Mouse (Mus musculus) ovary, postnatal 36 days (tissue): ENCODE measurements at regions not wholly inside any gene's neighbourhood (a gene's known extent, or its start where the extent isn't known, plus 50 kb on each side); places are given as distances from the start of the nearest gene placed in this dataset.
"Not testable (repeated sequence)": the region's sequence is repeated elsewhere in the genome, so short reads cannot be mapped to it uniquely, and the experiment has no call there.

Experiments used
- DNase-seq: peaks from one replicate; pipeline ENCODE4 v3.0.0; 2022; ENCODE audit warnings: low spot score, mixed read lengths

DNA sequence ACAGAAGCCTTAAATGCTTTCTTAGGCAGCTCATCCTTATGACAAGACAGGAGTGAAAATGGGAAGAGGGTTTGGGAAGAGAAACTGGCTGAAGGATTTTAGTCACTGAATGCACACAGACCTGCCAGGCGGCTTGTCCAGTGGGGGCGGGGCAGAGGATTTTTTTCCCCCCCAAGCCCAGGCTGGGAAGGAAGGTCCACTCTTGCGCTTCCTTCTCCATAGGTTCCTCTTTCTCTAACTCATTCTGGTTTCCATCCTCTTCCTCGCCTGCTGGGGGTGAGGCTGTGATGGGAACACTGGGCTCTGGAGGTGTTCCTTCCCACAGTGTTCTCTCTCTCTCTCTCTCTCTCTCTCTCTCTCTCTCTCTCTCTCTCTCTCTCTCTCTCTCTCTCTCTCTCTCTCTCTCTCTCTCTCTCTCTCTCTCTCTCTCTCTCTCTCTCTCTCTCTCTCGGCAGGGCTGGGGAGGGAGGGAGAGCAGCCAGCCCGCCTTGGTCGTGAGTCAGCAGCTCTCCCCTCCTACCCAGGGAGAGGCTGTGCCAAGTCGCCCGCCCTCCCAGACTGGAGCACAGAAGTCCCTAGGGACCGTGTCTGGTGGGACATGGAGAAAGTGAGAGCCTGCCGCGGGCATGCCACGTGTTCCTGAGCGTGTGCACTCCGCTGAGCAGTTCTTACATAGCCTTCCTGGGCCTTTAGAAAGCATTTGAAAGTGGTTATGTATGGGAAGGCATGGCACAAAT, 150.0 kb downstream of the Kcnrg start:
- DNase-seq = peak; percentile 69

DNA sequence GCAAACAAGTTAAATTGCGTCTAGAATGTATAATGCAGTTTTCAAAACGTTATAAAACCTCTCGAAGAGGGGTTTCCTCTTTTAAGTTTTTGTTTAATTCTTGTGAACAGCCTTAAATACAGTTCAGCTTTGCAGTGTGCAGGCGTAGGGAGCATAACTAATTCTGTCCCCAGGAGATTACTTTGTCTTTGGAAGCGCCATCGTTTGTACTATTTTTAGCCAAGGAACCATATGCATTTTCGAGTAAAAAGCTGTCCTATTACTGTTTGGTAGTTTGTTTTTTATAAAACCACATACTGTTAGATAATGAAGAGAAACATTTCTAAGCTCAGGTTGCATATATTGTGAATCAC, 150.5 kb downstream of the Kcnrg start:
- no peak for DNase-seq

DNA sequence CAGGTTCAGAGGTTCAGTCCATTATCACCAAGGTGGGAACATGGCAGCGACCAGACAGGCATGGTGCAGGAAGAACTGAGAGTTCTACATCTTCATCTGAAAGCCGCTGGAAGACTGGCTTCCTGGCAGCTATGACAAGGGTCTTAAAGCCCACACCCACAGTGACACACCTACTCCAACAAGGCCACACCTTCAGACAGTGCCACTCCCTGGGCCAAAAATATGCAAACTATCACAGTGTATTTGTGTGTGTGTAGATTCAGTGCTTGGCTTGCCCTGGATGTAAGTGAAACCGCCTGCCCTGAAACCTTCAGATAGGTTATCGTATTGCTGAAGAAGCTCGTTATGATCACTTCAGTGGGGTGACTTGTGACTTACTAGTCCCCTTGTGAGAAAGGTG, 151.3 kb downstream of the Kcnrg start:
- no peak for DNase-seq

DNA sequence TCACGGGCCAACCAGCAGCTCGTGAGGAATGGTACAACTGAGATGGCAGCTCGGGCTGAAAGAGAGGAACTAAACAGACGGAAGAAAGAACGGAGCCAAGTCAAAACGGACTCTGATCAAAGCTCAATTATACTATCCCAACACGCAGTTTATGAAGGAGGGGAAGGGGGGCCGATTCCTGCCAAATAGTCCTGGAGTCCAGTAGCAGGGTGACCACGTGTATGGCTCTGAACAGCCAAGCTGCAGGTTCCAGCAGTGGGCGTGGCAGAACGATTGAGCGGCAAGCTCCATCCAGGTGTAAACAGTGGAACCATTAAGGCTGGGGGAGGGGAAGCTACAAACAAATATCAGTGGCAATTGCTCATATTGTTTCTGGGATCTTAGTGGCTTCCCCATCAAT, 152.9 kb downstream of the Kcnrg start:
- not testable (repeated sequence) for DNase-seq

DNA sequence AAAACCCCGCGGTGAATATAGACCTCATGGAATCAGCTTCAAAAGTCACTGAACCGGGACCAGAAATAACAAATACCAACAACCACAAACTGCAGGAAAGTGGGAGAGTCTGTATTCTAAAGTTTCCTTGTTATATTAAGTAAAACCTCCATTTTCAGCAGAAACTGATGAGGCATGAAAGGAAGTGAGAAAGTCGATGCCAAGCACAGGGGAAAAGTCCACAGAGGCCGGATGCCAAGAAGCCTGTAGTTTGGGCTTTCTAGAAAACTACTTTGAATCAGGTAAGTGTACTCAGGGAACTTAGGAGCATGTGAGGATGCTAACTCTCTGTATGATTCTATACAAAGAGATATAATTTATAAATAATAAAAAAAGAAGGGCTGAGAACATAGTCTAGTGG, 154.8 kb downstream of the Kcnrg start:
- no peak for DNase-seq

DNA sequence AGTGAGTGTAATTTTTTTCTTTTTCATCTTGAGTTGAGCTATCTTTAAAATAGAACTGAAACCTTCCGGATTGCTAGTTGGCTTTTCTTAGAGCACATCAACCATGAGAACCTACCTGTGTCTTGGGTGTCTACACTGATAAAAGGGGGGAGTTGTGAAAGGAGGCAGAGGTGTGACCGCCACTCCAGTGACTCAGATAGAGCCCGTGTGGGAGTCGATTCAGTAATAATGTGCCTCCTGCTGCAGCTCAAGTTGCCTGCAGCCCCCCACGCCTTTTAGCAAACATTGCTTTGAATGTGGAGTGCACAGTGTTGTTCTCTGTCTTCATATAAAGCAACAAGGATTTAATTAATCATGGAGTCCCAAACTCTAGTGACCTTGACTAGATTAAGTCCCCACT, 162.6 kb downstream of the Kcnrg start:
- no peak for DNase-seq

DNA sequence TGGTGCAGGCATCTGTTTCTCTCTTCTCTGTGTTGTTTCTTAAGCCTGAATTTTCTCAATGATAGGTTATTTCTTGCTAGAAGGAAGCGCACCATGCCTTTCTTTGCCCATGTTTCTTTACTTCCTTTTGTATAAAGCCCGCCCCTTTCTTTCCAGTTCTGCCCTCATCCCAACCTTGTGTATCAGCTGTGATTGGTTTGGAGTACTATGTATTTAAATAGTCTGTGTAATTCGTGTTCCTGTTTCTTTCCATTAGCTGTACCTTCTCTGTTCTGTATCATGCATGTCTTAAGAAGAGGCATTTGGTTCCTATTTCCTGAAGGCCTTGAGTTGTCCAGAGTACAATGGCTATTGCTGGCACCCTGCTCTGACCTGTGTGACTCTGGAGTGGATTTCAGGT, 166.9 kb downstream of the Kcnrg start:
- DNase-seq = no peak

DNA sequence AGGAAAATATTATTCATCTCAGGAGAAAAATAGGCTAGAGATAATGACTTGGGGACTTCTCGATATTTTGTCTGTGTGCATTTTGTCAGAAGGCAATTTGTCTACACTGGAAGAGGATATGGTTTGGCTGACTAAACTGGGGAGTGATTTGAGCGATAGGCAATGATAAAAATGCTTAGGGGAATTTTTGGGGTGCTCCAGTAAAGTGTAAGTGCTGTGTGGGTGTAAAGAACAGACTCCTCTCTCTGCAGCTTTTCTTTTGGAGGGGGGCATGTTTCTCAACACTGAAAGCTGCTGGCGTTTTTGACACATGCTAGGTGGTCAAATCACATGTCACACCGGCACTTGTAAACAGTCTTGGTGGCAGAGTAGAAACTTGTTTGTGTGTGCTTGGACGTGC, 171.4 kb downstream of the Kcnrg start:
- no peak for DNase-seq

DNA sequence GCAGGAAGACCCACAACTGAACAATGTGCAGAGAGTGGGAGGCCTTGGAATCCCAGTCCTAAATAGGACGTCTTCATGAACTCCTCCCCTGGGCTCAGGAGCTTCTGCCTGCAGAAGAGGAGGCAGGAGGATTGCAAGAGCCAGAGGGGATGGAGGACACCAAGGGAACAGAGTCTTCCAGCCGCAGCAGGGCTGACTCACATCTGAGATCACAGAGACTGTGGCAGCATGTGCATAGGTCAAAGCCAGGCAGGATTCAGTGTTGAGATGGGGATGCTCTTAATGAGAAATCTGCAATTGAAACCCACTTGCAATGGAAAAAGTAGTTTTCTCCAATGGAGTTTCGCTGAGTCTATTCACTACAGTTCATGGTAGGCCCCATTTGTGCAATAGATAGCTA, 175.9 kb downstream of the Kcnrg start:
- no peak for DNase-seq

DNA sequence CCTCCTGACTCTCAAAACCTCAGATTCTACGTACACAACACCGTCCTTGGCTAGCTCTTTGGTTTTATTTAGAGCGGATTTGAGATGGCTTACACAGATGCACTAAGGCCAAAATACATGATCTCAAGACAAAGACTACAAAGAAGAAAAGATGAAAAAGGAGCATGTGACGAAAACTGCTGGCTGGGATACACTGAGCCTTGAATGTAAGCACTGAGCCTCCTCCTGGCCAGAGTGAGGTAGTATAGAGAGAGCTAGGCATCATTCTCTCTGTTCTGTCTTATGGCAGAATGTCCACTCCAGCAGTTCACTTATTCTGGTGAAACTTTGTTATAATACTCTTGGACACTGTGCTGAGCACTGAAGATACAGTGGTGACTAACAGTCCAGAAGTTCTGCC, 177.4 kb downstream of the Kcnrg start:
- no peak for DNase-seq

DNA sequence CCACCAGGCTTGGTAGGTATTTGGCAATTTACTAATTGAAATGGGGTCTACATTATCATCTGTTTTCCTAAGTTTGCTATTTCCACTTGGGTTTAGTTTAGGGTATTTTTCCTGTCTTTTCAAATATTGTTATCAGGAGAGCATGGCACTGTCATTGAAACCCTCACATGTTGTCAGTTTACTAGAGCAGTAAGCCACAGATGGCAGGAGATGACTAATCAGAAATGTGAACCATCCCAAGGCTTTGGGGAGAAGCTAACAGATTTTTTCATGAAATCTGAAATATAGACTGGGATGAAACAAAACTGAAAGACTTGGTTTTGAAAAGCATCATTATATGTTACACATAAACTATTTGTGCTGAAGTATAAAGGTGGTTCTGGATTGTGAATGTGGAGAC, 178.8 kb downstream of the Kcnrg start:
- DNase-seq = no peak

DNA sequence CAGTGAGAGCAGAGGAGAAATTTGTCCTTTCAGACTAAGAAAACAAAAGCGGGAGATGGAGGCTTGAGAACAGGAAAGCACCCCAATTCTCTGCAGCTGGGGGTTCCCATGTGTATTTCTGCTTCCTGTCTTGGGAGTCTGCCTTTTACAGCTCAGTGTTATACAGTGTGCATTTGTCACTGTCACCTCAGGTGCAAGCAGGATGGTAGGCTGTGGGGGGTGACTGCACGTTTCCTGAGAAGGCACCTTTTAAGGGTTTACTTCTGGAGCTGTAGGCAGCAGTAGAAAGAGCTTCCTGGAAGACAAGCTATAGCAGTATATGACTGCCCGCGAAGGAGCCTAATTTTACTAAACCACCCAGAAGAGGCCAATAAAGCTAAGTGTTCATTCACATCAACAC, 180.5 kb downstream of the Kcnrg start:
- DNase-seq = no peak

DNA sequence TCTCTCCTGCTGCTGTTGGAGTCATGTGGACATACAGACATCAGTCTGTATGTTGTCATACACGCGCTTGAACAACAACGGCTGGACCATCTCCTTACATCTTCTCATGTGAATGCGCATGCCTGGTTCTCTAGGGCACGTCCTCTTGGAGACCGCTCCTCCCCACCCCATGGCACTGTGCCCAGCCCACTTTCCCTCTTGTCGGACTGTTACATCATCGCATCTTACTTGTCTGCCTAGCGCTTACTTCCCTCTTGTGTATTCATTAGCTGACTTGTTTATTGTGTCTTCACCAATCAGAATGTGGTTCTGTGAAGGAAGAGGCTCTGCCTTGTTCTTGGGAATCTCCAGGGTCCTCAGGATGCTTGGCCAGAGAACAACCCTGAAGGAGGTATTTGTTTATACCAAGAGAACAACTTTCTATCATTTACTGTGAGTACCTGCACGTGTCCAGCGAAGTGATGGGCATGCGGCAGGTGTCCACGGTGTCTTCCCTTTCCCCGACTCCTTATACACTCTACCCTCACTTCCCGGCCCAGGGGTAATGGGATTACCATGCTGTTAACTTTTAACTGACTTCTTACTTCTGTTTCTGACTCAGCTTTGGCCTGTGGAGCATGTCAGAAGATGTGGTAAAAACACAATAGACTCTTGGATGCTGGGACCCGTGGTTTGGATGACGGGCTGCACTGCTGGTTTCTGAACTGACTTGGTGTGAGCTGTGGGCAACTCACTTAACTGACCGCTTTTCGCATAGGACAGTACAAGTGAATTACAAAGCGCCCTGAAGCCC, 181.9 kb downstream of the Kcnrg start:
- no peak for DNase-seq

DNA sequence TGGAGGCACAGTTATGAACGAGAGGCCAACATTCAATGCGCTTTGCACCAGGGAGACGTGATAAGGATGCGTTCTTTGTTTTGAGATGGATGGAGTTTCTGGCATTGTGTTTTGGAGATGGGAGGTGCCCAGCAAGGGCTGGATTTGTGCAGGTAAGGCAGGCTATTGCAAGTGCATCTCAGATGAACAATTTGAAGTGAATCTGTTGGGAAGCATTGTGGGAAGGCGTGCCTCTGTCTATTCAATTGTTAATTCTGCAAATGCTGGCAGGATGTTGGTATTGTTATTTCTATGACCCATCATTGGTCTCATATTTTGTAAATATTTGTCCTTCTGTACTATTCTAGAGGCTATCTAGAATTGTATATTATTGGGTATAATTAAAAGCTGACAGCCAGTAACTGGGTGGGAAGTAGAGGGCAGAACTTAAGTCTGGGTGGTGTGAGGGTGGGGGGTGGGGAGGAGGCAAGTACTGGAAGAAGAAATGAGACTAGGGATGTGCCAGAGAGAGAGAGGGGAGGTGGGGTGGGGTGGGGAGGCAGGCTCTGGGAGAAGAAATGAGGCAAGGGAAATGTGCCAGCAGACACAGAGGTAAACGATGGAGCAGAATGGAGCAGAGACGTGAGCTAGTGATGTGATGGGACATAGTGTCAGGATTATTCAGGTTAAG, 188.9 kb downstream of the Kcnrg start:
- DNase-seq = no peak

DNA sequence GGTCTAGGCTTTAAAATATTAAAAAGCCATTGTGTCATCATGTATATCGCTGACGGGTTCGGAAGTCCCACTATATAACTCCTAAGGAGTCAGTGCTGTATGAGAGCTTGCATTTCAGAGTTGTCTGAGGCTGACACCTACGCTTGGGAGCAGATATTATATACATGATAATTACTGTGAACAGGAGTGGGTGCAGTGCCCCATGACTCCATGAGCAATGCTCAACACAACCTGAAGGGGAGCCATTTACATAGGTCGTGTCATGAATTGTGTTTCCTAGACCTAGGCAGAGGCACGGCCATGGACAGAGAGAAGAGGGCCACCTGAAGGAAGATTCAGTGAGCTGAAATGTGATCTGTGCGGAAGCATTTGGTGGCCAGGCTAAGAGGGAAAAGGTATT, 189.4 kb downstream of the Kcnrg start:
- DNase-seq = no peak

DNA sequence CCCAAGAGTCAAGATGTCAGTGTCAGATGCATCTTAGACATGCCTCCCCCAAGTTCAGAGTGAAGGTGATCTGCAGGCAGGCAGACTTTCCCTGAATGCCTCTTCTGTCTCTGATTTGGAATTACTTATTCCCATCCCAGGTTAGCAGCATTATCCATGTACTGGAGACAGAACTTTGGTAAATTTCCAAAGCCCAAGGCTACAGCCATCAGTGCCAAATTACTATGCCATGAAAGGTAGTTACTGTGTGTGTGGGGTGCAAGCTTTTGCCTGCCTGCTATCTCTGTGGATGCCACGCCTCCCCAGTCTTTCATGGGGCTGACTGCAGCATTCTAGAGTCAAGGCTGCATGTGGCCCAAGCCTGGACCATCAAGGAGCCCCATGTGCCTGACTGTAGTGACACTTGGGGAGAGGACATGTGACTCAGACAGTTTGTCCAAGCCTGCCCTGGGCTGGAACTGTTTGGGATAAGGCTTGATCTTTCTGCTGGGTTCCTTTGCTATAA, 196.2 kb downstream of the Kcnrg start:
- no peak for DNase-seq

DNA sequence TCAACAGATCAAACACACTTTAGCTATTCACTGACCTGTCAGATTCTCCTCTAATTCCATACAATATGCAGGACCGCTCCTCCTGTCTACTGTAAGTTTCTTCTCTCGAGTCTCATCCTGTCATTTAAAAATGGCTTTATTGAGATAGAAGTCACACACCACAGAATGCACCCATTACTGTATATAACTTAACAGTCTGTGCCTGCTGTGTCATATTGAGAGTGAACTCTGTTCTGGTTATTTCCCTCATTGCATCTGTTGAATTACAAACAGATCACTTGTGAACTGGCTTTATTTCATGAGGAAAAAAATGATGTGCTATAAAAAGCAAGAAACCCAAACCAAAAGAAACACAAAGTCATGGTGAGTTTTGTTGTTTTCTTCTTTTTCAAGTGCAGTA, 198.2 kb downstream of the Kcnrg start:
- no peak for DNase-seq

DNA sequence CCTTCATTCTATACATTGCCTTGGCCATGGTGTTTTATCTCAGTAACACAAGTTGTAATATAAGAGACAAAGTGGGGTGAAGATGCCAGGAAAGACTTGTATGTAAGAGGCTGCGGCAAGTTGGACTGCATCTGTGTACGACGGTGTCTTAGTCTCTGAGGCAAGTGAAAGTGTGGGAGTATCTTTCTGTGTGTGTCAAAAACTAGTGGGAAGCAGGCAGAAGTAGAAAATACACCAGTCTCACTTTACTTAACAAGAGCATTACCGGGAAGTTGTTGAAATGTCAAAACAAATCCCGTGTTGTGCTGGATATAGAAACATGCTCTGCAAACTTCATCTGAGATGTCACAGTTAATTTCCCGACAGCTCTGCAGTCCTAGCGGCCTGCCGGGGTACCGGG, 200.9 kb downstream of the Kcnrg start:
- no peak for DNase-seq

DNA sequence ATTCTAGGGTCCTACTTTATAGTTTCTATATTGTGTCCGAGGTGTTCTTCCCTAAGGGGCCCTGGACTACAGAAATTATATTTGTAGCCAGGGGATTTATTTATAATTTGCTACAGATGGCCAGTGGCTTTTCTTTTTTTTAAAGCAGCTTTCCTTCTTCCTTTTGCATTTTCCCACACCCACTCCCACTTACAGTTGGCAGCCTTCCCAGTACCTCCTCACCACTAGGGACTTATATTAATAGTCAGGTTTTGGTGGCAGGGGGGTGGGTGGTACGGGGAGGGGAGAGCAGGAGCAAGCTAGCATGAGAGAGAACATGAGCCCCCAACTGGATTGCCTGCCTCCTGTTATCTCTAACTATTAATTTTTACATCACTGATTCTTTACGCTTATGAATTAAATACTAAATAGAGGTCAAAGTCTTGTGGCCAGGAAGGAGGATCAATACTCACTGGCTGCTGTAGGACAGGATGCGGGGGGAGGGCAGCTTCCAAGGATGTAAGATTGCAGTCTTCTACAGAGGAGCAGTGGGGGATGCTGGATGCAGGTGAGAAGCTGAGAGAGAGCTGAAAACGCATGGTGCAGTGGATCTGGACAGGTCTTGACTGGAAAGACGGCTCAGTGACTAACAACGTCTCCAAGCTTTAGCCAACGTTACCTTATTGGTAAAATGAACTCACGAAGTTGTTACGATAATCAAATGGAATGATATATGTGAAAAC, 202.6 kb downstream of the Kcnrg start:
- no peak for DNase-seq

DNA sequence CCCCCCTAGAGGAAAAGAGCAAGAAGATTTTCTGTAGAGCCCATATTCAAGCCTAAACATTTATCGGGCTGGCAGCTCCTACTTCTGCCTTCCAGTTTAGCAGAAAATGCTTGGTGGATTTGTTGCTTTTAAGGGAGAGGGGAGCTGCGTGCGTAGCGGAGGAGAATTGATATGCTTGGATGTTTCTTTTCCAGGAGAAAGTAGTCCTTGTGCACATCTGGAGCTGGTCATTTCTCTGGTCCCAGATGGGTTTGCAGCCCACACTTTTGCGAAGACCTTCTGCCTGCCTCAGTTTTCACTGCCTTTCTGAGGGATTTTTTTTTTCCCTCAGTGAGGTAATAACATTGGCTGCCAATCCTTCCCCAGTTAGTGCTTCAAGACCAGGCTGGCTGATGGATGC, 203.6 kb downstream of the Kcnrg start:
- DNase-seq = no peak

DNA sequence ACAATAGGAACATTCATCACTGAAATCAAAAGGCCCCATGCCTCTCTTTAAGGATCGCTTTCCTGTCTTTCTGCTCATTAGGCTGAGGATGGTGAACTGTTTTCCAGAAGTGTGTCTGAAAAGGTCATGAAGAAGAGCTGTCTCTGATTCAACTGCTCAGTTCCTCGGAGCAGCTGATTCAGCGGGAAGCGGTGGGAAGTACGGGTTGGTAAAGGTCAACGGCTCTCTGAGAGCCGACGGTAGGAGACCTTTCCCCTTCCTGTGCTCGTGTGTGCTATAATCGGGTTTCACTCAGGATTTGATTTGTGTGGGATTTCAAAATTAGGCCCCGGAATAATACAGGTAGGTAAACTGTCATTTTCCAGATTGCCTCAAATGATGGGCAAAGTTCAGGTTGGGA, 210.5 kb downstream of the Kcnrg start:
- DNase-seq = no peak

DNA sequence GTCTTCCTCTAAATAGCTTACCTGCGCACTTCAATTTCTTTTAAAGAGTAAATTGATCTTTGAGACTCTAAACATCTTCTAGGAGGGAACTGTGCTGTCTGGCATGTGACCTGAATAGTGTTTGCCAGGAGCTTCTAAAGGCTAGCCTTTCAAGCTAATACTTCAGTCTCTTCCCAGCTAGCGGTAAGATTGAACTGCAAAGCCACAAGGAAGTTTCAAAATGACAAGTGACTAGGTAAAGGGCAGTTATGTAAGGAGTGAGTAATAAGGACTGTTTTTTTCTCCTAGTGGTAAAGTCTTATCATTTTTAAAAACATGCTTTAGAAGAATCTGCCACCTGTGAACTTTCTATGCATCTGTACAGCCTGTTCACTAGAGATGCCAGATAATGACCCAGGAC, 211.1 kb downstream of the Kcnrg start:
- no peak for DNase-seq

DNA sequence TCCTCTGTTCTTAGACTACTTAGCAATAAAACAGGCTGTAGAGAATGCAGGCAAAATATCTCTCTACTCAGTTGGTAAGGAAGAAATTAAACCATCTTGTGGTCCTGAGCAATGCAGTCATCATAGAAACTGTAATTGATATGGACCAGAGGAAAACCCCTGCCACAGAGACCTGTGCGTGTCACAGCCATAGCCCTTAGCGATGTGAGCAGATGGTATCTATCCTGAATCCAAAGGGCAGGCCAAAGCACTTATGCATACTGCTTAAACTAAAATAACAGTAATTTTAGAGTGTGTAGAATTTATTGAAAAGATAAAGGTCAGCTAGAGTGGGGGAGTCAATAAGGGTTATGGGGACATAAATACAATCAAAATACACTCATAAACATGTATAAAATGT, 212.0 kb downstream of the Kcnrg start:
- no peak for DNase-seq
